Mouse (Mus musculus): ENCODE data around the gene Map3k7cl.

Gene Map3k7cl

GRCm38 (mm10) chr16:87552907-87553691 is at the start of gene Map3k7cl:
Gene Map3k7cl, plus strand, starts transcription at chr16:87553330.
- no peak for DNase-seq (ENCODE audit: low spot score)

- no peak for DNase-seq (ENCODE audit: low spot score)
These were observed 41.4 kb upstream of the Map3k7cl start for GRCm38 (mm10) chr16:87511706-87512105.

- DNase-seq (ENCODE audit: low spot score) = no peak
These were observed 40.8 kb upstream of the Map3k7cl start for GRCm38 (mm10) chr16:87512331-87512730.

GRCm38 (mm10) chr16:87524228-87524627 is 28.9 kb upstream of the Map3k7cl start:
- no peak for DNase-seq (ENCODE audit: low spot score)

- DNase-seq (ENCODE audit: low spot score) = no peak
These were observed 25.4 kb upstream of the Map3k7cl start for GRCm38 (mm10) chr16:87527553-87528249.

- DNase-seq (ENCODE audit: low spot score) = no peak
These were observed 24.4 kb upstream of the Map3k7cl start for GRCm38 (mm10) chr16:87528755-87529154.

DNA sequence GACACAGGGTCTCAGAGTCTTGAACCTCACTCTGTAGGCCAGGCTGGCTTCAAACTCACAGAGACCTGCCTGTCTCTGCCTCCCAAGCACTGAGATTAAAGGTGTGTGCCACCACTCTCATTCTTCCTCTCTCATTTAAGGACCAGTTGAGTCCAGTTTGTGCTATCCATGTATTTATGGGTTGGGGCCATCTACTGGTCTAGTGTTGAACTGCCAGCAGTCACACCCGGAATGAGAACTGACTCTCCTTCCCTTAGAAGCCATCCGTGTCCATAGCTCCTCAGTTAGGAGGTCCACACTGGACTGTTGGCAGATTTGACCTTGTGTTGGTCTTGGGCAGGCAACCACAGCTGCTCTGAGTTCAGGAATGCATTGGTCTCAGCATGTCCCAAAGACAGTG is 4.8 kb upstream of the Map3k7cl start:
- no peak for DNase-seq (ENCODE audit: low spot score)

GRCm38 (mm10) chr16:87556320-87556719 is 3.2 kb downstream of the Map3k7cl start:
- DNase-seq (ENCODE audit: low spot score) = no peak

- no peak for DNase-seq (ENCODE audit: low spot score)
These were observed 8.4 kb downstream of the Map3k7cl start for GRCm38 (mm10) chr16:87561501-87561900.

- DNase-seq (ENCODE audit: low spot score) = no peak
These were observed 10.4 kb downstream of the Map3k7cl start for GRCm38 (mm10) chr16:87563524-87563923.

DNA sequence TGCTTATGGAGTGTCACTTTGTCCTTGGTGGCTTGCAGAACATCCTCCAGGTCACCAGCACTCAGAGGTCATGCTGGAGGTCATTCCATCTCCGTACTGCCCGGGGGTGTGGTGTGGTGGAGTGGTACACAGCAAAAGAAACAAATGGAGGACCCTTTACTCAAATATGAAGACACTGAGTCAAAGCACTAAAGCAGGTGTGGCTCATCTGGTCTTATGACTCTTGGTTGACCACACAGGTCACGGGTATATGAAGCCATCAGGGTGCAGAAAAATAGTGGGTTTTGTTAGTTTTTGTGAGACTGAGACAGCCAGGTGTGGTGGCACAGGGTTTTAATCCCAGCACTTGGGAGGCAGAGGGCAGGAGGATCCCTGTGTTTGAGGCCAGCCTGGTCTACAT is 11.4 kb downstream of the Map3k7cl start:
- DNase-seq (ENCODE audit: low spot score) = no peak

DNA sequence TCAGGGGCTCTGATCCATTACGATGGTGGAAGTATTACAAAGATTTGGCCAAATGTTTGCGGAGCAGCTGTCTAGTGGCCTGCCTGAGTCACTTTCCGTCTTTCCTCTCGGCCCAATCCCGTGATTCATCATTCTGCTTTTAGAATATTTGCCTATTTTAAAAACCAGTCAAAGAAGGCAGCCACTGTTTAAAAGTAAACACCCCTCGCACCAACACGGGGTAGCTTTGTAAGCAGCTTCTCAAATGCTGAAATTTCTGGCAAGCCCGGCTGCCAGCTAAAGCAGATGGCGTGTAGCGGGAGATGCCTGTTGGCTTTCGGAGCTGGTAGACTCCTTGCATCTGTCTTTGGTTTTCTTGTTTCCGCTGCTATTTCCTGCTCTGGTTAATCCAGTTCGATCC is 14.4 kb downstream of the Map3k7cl start:
- no peak for DNase-seq (ENCODE audit: low spot score)

DNA sequence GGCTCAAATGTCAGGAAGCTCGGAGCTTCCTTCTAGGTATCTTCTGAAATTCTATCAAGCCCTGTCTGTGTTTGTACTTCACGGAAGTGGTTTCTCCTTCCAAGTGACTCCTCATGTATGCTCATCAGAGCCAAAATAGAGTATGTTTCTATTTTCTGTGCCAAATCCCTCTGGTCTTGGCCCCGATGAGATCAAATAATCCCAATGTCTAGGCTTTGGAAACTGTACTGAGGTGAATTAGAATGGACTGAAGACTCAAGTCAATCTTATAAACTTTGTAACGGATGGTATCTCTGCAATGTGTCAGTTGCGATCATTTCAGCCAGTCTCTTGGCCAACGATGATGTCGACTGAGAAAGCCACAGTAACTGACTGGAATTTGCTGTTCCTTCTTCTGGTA is 15.1 kb downstream of the Map3k7cl start:
- DNase-seq (ENCODE audit: low spot score) = no peak

DNA sequence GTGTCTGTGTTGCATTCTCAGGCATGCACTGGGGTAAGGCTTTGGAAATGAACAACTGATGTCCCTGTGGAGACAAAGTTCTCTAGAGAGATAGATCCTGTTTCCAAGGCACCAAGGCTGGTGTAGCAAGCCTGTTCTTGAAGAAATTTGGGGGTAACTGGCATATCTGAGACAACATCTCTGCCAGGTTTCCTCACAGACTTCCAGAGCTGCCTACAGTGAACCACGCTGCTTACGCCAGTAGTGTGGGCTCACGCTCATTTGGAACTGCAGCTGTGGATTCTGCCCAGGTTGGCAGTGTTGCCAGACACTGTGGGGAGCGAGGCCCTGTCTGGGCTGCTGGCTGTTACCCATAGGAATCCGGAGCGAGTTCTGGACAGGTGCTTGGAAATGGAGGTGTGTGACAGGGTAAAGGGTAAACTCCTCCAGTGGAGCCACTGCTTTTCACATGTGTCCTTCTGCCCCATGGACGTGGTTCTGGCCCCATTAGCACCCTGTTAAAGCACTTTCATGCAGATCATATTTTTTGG is 16.5 kb downstream of the Map3k7cl start:
- no peak for DNase-seq (ENCODE audit: low spot score)

- no peak for DNase-seq (ENCODE audit: low spot score)
These were observed 17.2 kb downstream of the Map3k7cl start for GRCm38 (mm10) chr16:87570334-87570733.

DNA sequence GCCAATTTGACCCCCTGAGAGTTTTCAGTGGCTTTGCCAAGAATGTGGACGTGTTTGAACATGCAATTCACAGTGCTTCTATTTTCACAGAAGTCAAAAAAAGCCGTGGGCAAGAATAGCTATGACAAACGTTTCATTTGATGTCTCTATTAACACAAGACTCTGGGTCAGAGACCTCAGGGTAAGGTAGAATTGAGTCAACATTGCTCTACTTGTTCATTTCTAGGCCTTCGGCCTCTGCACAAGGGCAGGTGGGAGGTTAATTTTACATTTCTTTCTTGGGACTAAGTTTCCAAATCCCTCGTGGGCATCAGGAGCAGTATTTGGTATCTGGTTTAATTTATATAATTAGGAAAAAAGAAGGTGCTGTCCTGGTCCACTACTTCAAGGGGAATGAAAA is 20.3 kb downstream of the Map3k7cl start:
- no peak for DNase-seq (ENCODE audit: low spot score)

GRCm38 (mm10) chr16:87574160-87574559 is 21.0 kb downstream of the Map3k7cl start:
- DNase-seq (ENCODE audit: low spot score) = no peak

DNA sequence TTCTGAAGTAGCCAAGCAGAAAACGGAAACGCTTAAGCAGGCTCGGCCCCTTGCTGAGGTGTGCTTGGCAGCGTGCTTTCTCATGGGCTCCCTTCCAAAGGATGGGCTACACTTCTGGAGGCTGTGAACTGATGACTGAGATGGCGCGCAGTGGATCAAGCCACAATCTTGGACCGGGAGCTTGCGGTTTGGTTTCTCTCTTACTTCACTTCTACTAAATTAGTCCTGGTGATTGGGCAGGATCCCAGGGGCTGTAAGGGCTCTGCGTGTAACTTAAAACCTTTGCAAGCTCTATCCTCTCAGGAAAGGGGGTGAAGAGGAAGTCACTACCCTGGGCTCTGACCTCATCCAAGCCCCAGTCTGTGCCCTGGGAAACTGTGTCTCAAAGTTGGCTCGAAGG is 22.5 kb downstream of the Map3k7cl start:
- no peak for DNase-seq (ENCODE audit: low spot score)

DNA sequence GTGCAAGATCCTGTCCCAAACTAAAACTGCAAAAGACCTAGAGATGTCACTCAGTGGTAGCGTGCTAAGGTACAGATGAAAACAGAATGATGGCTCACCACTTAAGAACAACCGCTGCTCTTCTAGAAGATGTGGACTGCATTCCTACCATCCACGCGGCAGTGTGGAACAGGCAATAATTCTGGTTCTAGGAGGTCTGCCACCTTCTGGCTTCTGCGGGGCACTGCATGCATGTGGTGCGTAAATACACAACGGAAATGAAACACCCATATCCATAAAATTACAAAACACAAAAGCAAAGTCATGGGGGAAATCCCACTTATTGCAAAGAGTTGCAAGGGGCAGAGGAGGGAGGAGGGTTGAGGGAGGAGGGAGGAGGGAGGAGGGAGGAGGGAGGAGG is 25.8 kb downstream of the Map3k7cl start:
- no peak for DNase-seq (ENCODE audit: low spot score)

GRCm38 (mm10) chr16:87579462-87579861 is 26.3 kb downstream of the Map3k7cl start:
- DNase-seq (ENCODE audit: low spot score) = no peak

DNA sequence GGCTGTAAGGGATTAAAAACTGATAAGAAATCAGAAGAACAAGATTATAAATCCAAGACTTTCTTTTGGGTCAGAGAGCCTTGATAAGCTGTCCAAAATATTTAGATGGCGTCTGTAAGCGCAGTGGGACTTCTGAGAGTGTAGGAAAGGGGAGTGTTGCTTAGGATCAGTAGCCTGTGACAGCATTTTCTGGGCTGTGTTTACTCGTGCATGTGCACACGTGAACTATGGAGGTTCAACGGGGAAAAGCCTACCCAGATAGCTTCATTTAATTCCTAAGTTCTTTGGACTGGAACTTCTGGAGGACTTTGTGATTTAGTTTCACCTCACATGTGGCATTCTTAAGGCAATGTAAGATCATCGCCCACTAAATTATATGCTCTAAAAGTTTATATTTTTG is 29.6 kb downstream of the Map3k7cl start:
- DNase-seq (ENCODE audit: low spot score) = no peak

GRCm38 (mm10) chr16:87584618-87585017 is 31.5 kb downstream of the Map3k7cl start:
- DNase-seq (ENCODE audit: low spot score) = no peak

GRCm38 (mm10) chr16:87585548-87586262 is 32.6 kb downstream of the Map3k7cl start:
- DNase-seq (ENCODE audit: low spot score) = no peak
